Mouse (Mus musculus) forebrain, embryonic 15.5 days (tissue): ENCODE data around the gene Rab5b. TPM values are rescaled to one million over a fixed set of nuclear protein-coding genes. Genes with fewer than 3 reads are reported as not detected.
"Not testable (repeated sequence)": the region's sequence is repeated elsewhere in the genome, so short reads cannot be mapped to it uniquely, and the experiment has no call there.

Source experiments
- ATAC-seq: fragments of 200-750 bp; cut with Nextera tagmentation; replicated peaks from 2 replicates; pipeline ENCODE4 v1.8.0; 2017; ENCODE audit warnings: mild to moderate bottlenecking, moderate TSS enrichment, moderate library complexity
- H3K27ac ChIP-seq: fragments of 300-500 bp; sonication (generic); replicated peaks from 2 replicates; pipeline ENCODE4 v1.5.1; 2015; ENCODE audit warnings: mild to moderate bottlenecking, inconsistent platforms
- H3K27me3 ChIP-seq: fragments of 300-500 bp; sonication (generic); 2 replicates; pipeline ENCODE4 v1.6.1; 2015; ENCODE audit warnings: inconsistent platforms
- H3K36me3 ChIP-seq: fragments of 300-500 bp; sonication (generic); 2 replicates; pipeline ENCODE4 v1.6.1; 2015; ENCODE audit warnings: mild to moderate bottlenecking, inconsistent platforms
- H3K4me1 ChIP-seq: fragments of 300-500 bp; sonication (generic); 2 replicates; pipeline ENCODE4 v1.6.1; 2015; ENCODE audit warnings: inconsistent platforms
- H3K4me2 ChIP-seq: fragments of 300-500 bp; sonication (generic); replicated peaks from 2 replicates; pipeline ENCODE4 v1.6.1; 2015; ENCODE audit warnings: mild to moderate bottlenecking, inconsistent platforms
- H3K4me3 ChIP-seq: fragments of 300-500 bp; sonication (generic); 2 replicates; pipeline ENCODE4 v1.5.1; 2015; ENCODE audit warnings: mild to moderate bottlenecking, inconsistent platforms
- H3K9ac ChIP-seq: fragments of 300-500 bp; sonication (generic); replicated peaks from 2 replicates; pipeline ENCODE4 v1.6.1; 2015; ENCODE audit warnings: mild to moderate bottlenecking, inconsistent platforms
- H3K9me3 ChIP-seq: fragments of 300-500 bp; sonication (generic); 2 replicates; pipeline ENCODE4 v1.6.1; 2016; ENCODE audit warnings: inconsistent platforms
- WGBS: fragments of 180-500 bp; shearing (Covaris S2); methylation state at CpG from one replicate; pipeline ENCODE4 v1.1.7; 2015; ENCODE audit warnings: mixed read lengths; 5-methylcytosine and 5-hydroxymethylcytosine counted together
- polyA plus RNA-seq: library from polyadenylated mRNA; unstranded; fragments of >200 nt; fragmentation: Nextera tagmentation; extraction: Ambion mirVana; gene quantifications from 2 replicates; pipeline ENCODE4 v1.2.1, GENCODE M21; 2015

The Rab5b gene
- polyA plus RNA-seq, 1 experiment from 2014 or later, result 116 TPM

DNA sequence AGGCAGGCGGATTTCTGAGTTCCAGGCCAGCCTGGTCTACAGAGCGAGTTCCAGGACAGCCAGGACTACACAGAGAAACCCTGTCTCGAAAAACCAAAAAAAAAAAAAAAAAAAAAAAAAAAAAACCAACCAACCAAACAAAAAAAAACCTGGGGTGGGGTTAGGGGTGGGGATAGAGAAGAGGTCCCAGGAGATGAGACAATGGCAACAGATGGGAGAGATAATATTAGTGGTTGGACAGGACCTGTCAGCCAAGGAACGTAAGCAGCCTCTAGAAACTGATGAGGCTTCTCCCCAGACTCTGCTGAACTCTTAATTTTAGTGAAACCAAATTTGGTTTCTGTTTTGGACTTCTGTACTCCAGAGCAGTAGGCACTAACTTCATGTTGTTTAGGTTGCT, 29.4 kb upstream of the Rab5b start:
- ATAC-seq, H3K4me3 ChIP-seq, H3K9ac ChIP-seq, H3K27me3 ChIP-seq, H3K27ac ChIP-seq, H3K36me3 ChIP-seq, H3K4me2 ChIP-seq, H3K4me1 ChIP-seq, H3K9me3 ChIP-seq: not testable (repeated sequence)
- 83% methylated on average over 4 of the region's 4 CpGs for WGBS

GRCm38 (mm10) chr10:128715559-128716537, 19.8 kb upstream of the Rab5b start:
- WGBS, result 90% methylated on average over 19 of the region's 19 CpGs
- Histone ChIP-seq H3K4me2 (no peak overlapping the region), H3K9ac (no peak overlapping the region), H3K4me1 (no peaks in the 10 kb centered on the region), H3K4me3 (no peak overlapping the region), H3K27me3 (no peaks in the 10 kb centered on the region), H3K9me3 (no peaks in the 10 kb centered on the region), H3K36me3 (no peaks in the 10 kb centered on the region), H3K27ac (no peak overlapping the region)
- no peak for ATAC-seq

DNA sequence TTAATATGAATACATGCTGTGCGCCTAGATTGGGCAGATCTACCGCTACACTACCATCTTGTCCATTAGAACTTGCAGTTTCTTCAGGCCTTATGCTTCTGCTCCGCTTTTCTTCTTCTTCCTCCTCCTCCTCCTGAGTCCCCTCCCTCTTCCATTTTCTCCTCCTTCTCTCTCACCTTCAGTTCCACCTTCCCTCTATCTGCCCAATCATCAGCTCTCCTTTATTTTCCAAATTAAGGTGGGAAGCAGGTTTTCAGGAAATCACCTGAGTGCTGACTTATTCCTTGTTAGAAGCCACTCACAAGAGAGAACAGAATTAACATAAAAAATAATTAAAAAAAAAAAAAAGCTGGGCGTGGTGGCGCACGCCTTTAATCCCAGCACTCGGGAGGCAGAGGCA, 15.3 kb upstream of the Rab5b start:
- not testable (repeated sequence) for H3K9ac ChIP-seq, ATAC-seq, H3K27me3 ChIP-seq, H3K4me1 ChIP-seq, H3K27ac ChIP-seq, H3K9me3 ChIP-seq, H3K4me3 ChIP-seq, H3K36me3 ChIP-seq, H3K4me2 ChIP-seq
- WGBS, result 98% methylated on average over 7 of the region's 7 CpGs

DNA sequence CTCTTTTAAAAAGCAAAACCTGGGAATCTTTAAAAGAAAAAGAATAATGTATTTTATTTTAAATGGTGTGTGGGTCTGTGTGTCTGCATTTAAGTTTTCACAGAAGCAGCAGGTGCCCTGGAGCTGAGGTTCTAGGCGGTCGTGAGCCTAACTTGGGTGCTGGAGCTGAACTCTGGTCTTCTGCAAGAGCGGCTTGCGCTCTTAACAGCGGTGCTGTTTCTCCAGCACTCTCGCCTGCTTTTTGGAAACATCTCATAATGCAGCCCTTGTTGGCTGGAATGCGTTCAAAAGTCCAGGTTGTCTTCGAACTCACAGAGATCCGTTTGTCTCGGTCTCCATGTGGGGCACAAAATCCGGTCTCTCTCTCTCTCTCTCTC, 9.2 kb upstream of the Rab5b start:
- no peaks in the 10 kb centered on the region for H3K9me3 ChIP-seq
- peak; percentile 45; the same call in 1 of the 2 replicates for ATAC-seq
- WGBS, result 4% methylated on average over 11 of the region's 11 CpGs
- no peaks in the 10 kb centered on the region for H3K36me3 ChIP-seq
- no peak overlapping the region for H3K27ac ChIP-seq
- peak overlapping the region; percentile 69 for H3K4me3 ChIP-seq
- peak overlapping the region; percentile 58; the same call in 1 of the 2 replicates for H3K9ac ChIP-seq
- peaks cover 12% of the 10 kb centered on the region for H3K4me1 ChIP-seq
- H3K27me3 ChIP-seq, result no peaks in the 10 kb centered on the region
- H3K4me2 ChIP-seq, result peak overlapping the region; percentile 84

DNA sequence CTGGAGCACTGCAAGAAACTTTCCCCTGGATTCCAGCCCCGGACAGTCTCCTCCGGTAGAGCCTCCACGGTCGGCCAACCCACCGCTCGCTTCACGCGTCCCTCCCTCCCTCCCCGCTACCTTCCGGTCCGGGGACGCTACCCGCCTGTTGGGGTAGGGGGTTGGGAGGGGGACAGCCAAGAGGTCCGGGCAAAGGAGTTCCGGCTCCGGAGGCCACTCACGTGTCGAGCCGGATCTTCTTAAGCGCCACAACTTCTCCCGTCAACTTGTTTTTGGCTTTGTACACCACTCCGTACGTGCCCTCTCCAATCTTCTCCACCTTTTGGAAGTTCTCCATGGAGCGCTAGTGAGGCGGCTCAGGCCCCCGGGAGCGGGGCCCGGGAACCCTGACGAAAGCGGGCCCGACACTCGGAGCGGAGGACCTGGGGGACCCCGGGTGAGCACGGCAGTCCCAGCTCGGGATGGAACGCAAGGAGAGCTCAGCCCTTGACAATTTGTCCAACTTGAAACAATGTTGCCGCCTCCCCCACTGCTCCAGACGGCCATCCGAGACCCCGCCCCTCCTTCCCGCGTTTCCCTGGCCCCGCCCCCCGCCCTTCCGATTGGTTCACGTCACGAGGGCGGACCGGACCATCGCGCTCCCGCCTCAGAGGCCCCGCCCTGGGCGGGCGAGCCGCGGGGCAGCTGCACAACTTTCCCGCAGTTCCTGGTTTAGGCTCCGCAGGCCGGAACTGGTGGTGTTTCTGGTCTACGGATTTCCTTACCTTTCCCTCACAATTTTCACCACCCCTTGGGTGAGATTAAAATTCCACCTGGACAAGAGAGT, 8.6 kb upstream of the Rab5b start, which contains the start of gene Cdk2:
Gene Cdk2, minus strand, starts transcription at position 541 of the 826 bp plus-strand sequence.
- peak within 1 kb of the TSS; percentile 75 for H3K27ac ChIP-seq
- ATAC-seq, result peak; percentile 92
- peaks cover 12% of the 10 kb centered on the region for H3K4me1 ChIP-seq
- peak within 1 kb of the TSS; percentile 69 for H3K4me3 ChIP-seq
- no peaks in the 10 kb centered on the region for H3K36me3 ChIP-seq
- H3K4me2 ChIP-seq, result peak within 1 kb of the TSS; percentile 84
- no peaks in the 10 kb centered on the region for H3K9me3 ChIP-seq
- H3K9ac ChIP-seq, result peak within 1 kb of the TSS; percentile 58
- no peaks in the 10 kb centered on the region for H3K27me3 ChIP-seq
- WGBS, result under 1% methylated on average over 59 of the region's 62 CpGs

DNA sequence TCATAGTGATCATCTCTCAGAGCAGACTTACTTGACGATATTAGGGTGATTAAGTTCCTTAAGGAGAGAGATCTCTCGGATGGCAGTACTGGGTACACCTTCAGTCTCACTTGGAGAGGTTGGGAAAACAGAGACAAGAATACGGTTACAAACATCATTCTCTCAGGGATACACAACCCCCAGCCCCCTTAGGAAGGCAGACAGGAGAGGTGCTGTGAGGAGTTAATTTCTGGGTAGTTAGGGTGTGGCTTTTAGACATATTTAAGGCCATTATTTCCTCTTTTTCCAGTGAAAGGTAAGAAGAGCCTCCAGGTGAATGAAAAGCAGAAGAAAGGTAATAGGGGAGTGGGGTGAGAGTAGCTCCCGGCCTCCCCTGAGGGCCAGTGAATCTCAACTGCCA, 7.8 kb upstream of the Rab5b start, which contains the start of gene Pmel:
Gene Pmel, plus strand, starts transcription at position 301 of the 400 bp plus-strand sequence.
- no peak for ATAC-seq
- no peaks in the 10 kb centered on the region for H3K9me3 ChIP-seq
- H3K4me1 ChIP-seq, result peaks cover 12% of the 10 kb centered on the region
- no peaks in the 10 kb centered on the region for H3K27me3 ChIP-seq
- 21% methylated on average over 4 of the region's 4 CpGs for WGBS
- peak within 1 kb of the TSS; percentile 84 for H3K4me2 ChIP-seq
- H3K9ac ChIP-seq, result peak within 1 kb of the TSS; percentile 58
- H3K27ac ChIP-seq, result peak within 1 kb of the TSS; percentile 75
- H3K36me3 ChIP-seq, result no peaks in the 10 kb centered on the region
- peak within 1 kb of the TSS; percentile 69 for H3K4me3 ChIP-seq

DNA sequence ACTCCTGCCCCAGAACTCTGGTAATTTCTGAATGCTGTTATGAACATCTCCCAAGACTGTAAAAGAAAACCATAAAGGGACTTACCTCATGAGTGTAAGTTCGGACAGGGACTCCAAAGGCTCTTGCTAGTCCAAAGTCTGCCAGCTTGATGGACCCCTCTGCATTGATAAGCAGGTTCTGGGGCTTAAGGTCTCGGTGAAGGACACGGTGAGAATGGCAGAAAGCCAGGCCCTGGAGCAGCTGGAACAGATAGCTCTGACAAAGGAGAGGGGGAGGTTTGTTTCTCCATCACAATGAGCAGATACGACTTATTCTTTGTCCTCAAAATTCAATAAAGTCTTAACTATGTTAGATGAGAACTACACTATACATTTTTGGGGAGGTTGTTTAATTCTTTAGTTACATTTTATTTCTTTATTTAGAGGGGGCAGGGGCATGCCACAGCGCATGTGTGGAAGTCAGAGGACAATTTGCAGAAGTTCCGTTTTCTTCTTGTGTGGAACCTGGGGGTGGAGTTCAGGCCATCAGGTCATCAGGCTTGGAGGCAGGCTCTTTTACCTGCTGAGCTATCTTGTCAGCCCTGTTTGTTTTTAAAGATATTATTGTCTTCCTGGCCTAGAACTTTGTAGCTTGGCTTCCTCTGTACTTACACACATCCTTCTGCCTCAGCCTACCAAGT, 6.4 kb upstream of the Rab5b start:
- Histone ChIP-seq H3K27me3 (no peaks in the 10 kb centered on the region), H3K36me3 (no peaks in the 10 kb centered on the region), H3K4me2 (no peak overlapping the region), H3K9ac (no peak overlapping the region), H3K9me3 (no peaks in the 10 kb centered on the region), H3K27ac (no peak overlapping the region), H3K4me1 (peaks cover 12% of the 10 kb centered on the region), H3K4me3 (no peak overlapping the region)
- no peak for ATAC-seq
- WGBS, result 74% methylated on average over 6 of the region's 6 CpGs

DNA sequence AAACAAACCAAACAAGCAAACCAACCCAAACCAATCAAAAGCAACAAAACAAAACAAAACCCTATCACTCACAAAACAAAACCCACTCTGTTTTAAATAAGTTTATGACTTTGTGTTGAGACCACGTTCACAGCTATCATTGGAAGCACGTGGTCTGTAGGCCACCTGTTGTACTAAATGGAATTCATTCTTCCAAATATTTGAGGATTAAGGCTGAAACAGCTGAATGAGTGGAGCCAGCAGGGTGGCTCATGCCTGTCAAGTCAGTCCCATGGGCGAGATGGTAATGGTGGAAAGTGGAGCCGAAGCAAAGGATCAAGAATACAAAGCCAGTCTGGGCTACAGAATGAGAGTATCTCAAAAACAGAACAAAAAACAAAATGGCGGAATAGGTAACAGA, 4.6 kb upstream of the Rab5b start:
- H3K27ac ChIP-seq, result no peak overlapping the region
- no peak overlapping the region for H3K4me3 ChIP-seq
- 93% methylated on average over 5 of the region's 5 CpGs for WGBS
- no peaks in the 10 kb centered on the region for H3K9me3 ChIP-seq
- no peak for ATAC-seq
- H3K36me3 ChIP-seq, result no peaks in the 10 kb centered on the region
- H3K9ac ChIP-seq, result no peak overlapping the region
- no peak overlapping the region for H3K4me2 ChIP-seq
- H3K4me1 ChIP-seq, result peaks cover 16% of the 10 kb centered on the region
- H3K27me3 ChIP-seq, result no peaks in the 10 kb centered on the region

GRCm38 (mm10) chr10:128699611-128700010, 3.5 kb upstream of the Rab5b start:
- Histone ChIP-seq H3K36me3 (no peaks in the 10 kb centered on the region), H3K4me2 (no peak overlapping the region), H3K9me3 (no peaks in the 10 kb centered on the region), H3K4me3 (no peak overlapping the region), H3K9ac (no peak overlapping the region), H3K27me3 (no peaks in the 10 kb centered on the region), H3K4me1 (peaks cover 18% of the 10 kb centered on the region), H3K27ac (no peak overlapping the region)
- WGBS, result 85% methylated on average over 11 of the region's 11 CpGs
- ATAC-seq, result no peak

DNA sequence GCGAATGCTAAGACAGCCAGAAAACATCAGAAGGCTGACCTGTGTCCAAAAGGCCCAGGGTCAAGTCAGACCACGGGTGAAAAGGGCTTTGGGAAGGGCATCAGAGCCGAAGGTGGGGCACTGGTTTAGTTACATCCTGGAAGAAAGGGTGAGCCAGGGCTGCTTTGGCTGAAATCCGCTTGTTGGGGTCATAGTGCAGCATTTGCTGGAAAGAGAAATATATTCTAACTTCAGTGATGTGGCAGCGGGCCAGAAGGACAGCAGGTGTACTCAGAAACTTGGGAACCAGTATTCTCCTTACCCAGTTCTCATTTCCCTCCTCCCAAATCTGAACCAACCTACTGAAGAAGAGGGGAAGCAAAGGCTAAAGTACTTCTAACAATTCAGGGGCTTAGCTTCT, 2.9 kb upstream of the Rab5b start:
- H3K4me1 ChIP-seq, result peaks cover 17% of the 10 kb centered on the region
- 87% methylated on average over 5 of the region's 5 CpGs for WGBS

DNA sequence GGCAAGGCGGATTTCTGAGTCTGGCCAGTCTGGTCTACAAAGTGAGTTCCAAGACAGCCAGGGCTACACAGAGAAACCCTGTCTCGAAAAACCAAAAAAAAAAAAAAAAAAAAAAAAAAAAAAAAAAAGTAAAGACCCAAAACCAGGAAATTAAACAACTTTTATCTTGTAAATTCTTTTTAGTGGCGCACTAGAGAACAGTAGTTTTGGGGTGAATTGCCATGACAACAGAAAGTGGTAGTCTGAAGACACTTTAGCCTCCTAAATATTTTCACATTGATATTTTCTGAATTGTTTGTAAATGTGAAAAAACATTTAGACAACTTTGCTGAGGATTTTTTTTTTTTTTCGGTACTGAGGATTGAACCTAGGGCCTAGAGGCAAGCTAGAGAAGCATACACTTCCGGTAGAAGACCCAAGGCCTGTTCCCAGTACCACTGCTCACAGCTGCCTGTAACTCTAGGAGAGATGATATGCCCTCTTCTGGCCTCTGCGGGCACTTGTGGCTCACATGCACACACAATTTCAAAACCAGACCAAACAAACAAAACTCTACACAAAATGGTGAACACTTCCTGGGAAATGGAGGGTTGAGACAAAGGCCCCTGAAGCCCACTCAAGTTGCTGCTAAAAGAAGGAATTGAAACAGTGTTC, 1.1 kb upstream of the Rab5b start:
- H3K9me3 ChIP-seq, result no peaks in the 10 kb centered on the region
- no peak for ATAC-seq
- H3K4me2 ChIP-seq, result peak overlapping the region; percentile 65
- WGBS, result 82% methylated on average over 6 of the region's 6 CpGs
- no peaks in the 10 kb centered on the region for H3K27me3 ChIP-seq
- H3K4me1 ChIP-seq, result peaks cover 16% of the 10 kb centered on the region
- no peaks in the 10 kb centered on the region for H3K36me3 ChIP-seq
- H3K9ac ChIP-seq, result no peak overlapping the region
- H3K27ac ChIP-seq, result peak overlapping the region; percentile 90
- peak overlapping the region; percentile 96 for H3K4me3 ChIP-seq

More for the DNA sequence above, 2.9 kb upstream of the Rab5b start:
- no peaks in the 10 kb centered on the region for H3K9me3 ChIP-seq
- no peak overlapping the region for H3K27ac ChIP-seq
- H3K36me3 ChIP-seq, result no peaks in the 10 kb centered on the region
- no peak overlapping the region for H3K4me2 ChIP-seq
- no peaks in the 10 kb centered on the region for H3K27me3 ChIP-seq
- H3K4me3 ChIP-seq, result no peak overlapping the region
- ATAC-seq, result no peak
- H3K9ac ChIP-seq, result no peak overlapping the region
